11 mouse cellular contexts compared by ENCODE assay signal in genomic region chr13:24993160-24993559, GRCm38 (mm10). TPM values are rescaled to one million over a fixed set of nuclear protein-coding genes. Genes with fewer than 3 reads are reported as not detected.
DNase-seq lines count a peak whose midpoint lies in the region; ATAC-seq and TF ChIP-seq lines count a peak whose summit lies in the region.
"Had no signal": no experiment of that assay in that cellular context is flagged by ENCODE, and none has a peak within 500 bp of the region (broad histone marks: within the 10 kb centered on the region; RNA-seq: fewer than 3 reads in every experiment).

No protein-coding gene starts in this region.

- TF ChIP-seq CTCF in hindbrain, postnatal 0 days (IDR thresholded peaks at IDR 0.05; ENCODE audit: low read depth) = no peak
- TF ChIP-seq CTCF in lung, embryonic 14.5 days (IDR thresholded peaks at IDR 0.05; ENCODE audit: low read depth) = no peak
- no peak for TF ChIP-seq CTCF in liver, postnatal 0 days (IDR thresholded peaks at IDR 0.05; ENCODE audit: low read depth)

- H3K27ac ChIP-seq in hindbrain, postnatal 0 days = peak overlapping the region; percentile 20; the same call in 1 of the 2 replicates
- H3K27ac ChIP-seq in hindbrain, embryonic 12.5 days = no peak overlapping the region
- peak overlapping the region; percentile 2; the same call in 1 of the 2 replicates for H3K27ac ChIP-seq in lung, embryonic 14.5 days (ENCODE audit: low read depth)
- no peak overlapping the region for H3K27ac ChIP-seq in liver, postnatal 0 days (ENCODE audit: low read depth)

- no peak for TF ChIP-seq EP300 in liver, postnatal 0 days (IDR thresholded peaks at IDR 0.05; ENCODE audit: low read depth)

- H3K9ac ChIP-seq in hindbrain, postnatal 0 days (replicated peaks; ENCODE audit: low read length) = no peak overlapping the region
- no peak overlapping the region for H3K9ac ChIP-seq in hindbrain, embryonic 12.5 days
- no peak overlapping the region for H3K9ac ChIP-seq in lung, embryonic 14.5 days
- no peak overlapping the region for H3K9ac ChIP-seq in liver, postnatal 0 days (replicated peaks)

- H3K36me3 ChIP-seq in hindbrain, postnatal 0 days (ENCODE audit: insufficient read depth, low read length) = peaks cover 55% of the 10 kb centered on the region
- H3K36me3 ChIP-seq in hindbrain, embryonic 12.5 days = peaks cover 77% of the 10 kb centered on the region
- peaks cover 83% of the 10 kb centered on the region for H3K36me3 ChIP-seq in lung, embryonic 14.5 days (ENCODE audit: insufficient read depth)
- peaks cover 84% of the 10 kb centered on the region for H3K36me3 ChIP-seq in liver, postnatal 0 days (replicated peaks; ENCODE audit: insufficient read depth, low read length)

- no peak overlapping the region for H3K4me3 ChIP-seq in hindbrain, postnatal 0 days (ENCODE audit: low read length)
- H3K4me3 ChIP-seq in hindbrain, embryonic 12.5 days = no peak overlapping the region
- no peak overlapping the region for H3K4me3 ChIP-seq in lung, embryonic 14.5 days (ENCODE audit: low read depth, low read length)
- H3K4me3 ChIP-seq in liver, postnatal 0 days (ENCODE audit: low read depth, low read length) = no peak overlapping the region
- H3K4me3 ChIP-seq: erythroblast, embryonic 14.5 days had no signal

- no peak for ATAC-seq in hindbrain, postnatal 0 days
- ATAC-seq in hindbrain, embryonic 12.5 days (ENCODE audit: low FRiP score) = no peak
- peak; percentile 40; the same call in 1 of the 2 replicates for ATAC-seq in lung, embryonic 14.5 days (ENCODE audit: insufficient read depth)
- ATAC-seq in liver, postnatal 0 days = peak; percentile 26; the same call in 1 of the 2 replicates

- H3K27me3 ChIP-seq in hindbrain, postnatal 0 days (ENCODE audit: insufficient read depth, low read length) = no peaks in the 10 kb centered on the region
- H3K27me3 ChIP-seq in hindbrain, embryonic 12.5 days = no peaks in the 10 kb centered on the region
- H3K27me3 ChIP-seq in lung, embryonic 14.5 days (ENCODE audit: insufficient read depth, low read length) = no peaks in the 10 kb centered on the region
- no peaks in the 10 kb centered on the region for H3K27me3 ChIP-seq in liver, postnatal 0 days (ENCODE audit: insufficient read depth, low read length)

- DNase-seq in hindbrain, postnatal 0 days (ENCODE audit: low spot score) = peak; percentile 7
- DNase-seq in lung, embryonic 14.5 days = peak; percentile 30
- no peak for DNase-seq in lung, postnatal 14 days
- peak; percentile 24 for DNase-seq in embryo, embryonic 11 days
- DNase-seq in liver, postnatal 0 days = no peak
- DNase-seq in layer of hippocampus, adult 8-10 months (ENCODE audit: low spot score in 2 of 2) = no peak
- DNase-seq in left cerebral cortex, adult 18-20 months (ENCODE audit: low spot score in 2 of 2) = no peak
- DNase-seq: cerebellum, adult 9-10 months; right cerebral cortex, postnatal 14 days had no signal

- no peaks in the 10 kb centered on the region for H3K9me3 ChIP-seq in hindbrain, postnatal 0 days (ENCODE audit: low read length)
- no peaks in the 10 kb centered on the region for H3K9me3 ChIP-seq in hindbrain, embryonic 12.5 days (replicated peaks)
- no peaks in the 10 kb centered on the region for H3K9me3 ChIP-seq in lung, embryonic 14.5 days (ENCODE audit: low read depth, low read length)
- no peaks in the 10 kb centered on the region for H3K9me3 ChIP-seq in liver, postnatal 0 days (ENCODE audit: low read length)

- WGBS in hindbrain, postnatal 0 days = 21% methylated on average over 2 of the region's 2 CpGs
- WGBS in hindbrain, embryonic 12.5 days = 38% methylated on average over 2 of the region's 2 CpGs
- WGBS in lung, embryonic 14.5 days = 23% methylated on average over 2 of the region's 2 CpGs
- 55% methylated on average over 2 of the region's 2 CpGs for WGBS in liver, postnatal 0 days (ENCODE audit: insufficient replicate concordance)

- H3K4me1 ChIP-seq in hindbrain, postnatal 0 days (ENCODE audit: insufficient read depth, low read length) = no peaks in the 10 kb centered on the region
- H3K4me1 ChIP-seq in hindbrain, embryonic 12.5 days = no peaks in the 10 kb centered on the region
- H3K4me1 ChIP-seq in lung, embryonic 14.5 days (ENCODE audit: insufficient read depth) = no peaks in the 10 kb centered on the region
- H3K4me1 ChIP-seq in liver, postnatal 0 days (ENCODE audit: insufficient read depth) = no peaks in the 10 kb centered on the region

- H3K4me2 ChIP-seq in hindbrain, postnatal 0 days (ENCODE audit: low read depth, low read length) = no peak overlapping the region
- no peak overlapping the region for H3K4me2 ChIP-seq in hindbrain, embryonic 12.5 days (replicated peaks)
- no peak overlapping the region for H3K4me2 ChIP-seq in lung, embryonic 14.5 days
- no peak overlapping the region for H3K4me2 ChIP-seq in liver, postnatal 0 days (ENCODE audit: low read depth, low read length)

RNA-seq across cellular contexts. Expression of gene Mrs2, which starts 27.0 kb away (rescaled TPM):
- total RNA-seq in hindbrain, postnatal 0 days (2014; rRNA removed) = 19.1 and 27.2 TPM in 2 replicates
- 9.9 and 12.7 TPM in 2 replicates for polyA plus RNA-seq in hindbrain, postnatal 0 days (2015; fragmentation: Nextera tagmentation; extraction: Ambion mirVana)
- polyA plus RNA-seq in hindbrain, embryonic 12.5 days (2016; fragmentation: Nextera tagmentation; extraction: Ambion mirVana) = 26.1 and 31.9 TPM in 2 replicates
- 25.9 and 26.5 TPM in 2 replicates for polyA plus RNA-seq in lung, embryonic 14.5 days (2014; fragmentation: Nextera tagmentation; extraction: Ambion mirVana)
- polyA plus RNA-seq in liver, postnatal 0 days (2015; fragmentation: Nextera tagmentation; extraction: Ambion mirVana) = 5.1 and 6.3 TPM in 2 replicates
- total RNA-seq in layer of hippocampus, adult 8-10 months (2022) = 10 to 100 TPM; 47.9 to 75.3 (median 57.4) TPM
- 10 to 100 TPM; 48.5 to 54.1 TPM for total RNA-seq in left cerebral cortex, adult 18-20 months (2021)

RNA-seq across cellular contexts. Expression of gene Gpld1, which starts 50.2 kb away (rescaled TPM):
- 5.4 and 8.4 TPM in 2 replicates for total RNA-seq in hindbrain, postnatal 0 days (2014; rRNA removed)
- polyA plus RNA-seq in hindbrain, postnatal 0 days (2015; fragmentation: Nextera tagmentation; extraction: Ambion mirVana) = 3.0 and 3.3 TPM in 2 replicates
- 1.0 and 2.3 TPM in 2 replicates for polyA plus RNA-seq in hindbrain, embryonic 12.5 days (2016; fragmentation: Nextera tagmentation; extraction: Ambion mirVana)
- 1.4 and 1.6 TPM in 2 replicates for polyA plus RNA-seq in lung, embryonic 14.5 days (2014; fragmentation: Nextera tagmentation; extraction: Ambion mirVana)
- polyA plus RNA-seq in liver, postnatal 0 days (2015; fragmentation: Nextera tagmentation; extraction: Ambion mirVana) = 52.2 and 59.7 TPM in 2 replicates
- 10 to 100 TPM; 24.3 to 30.1 (median 27.6) TPM for total RNA-seq in layer of hippocampus, adult 8-10 months (2022)
- total RNA-seq in left cerebral cortex, adult 18-20 months (2021) = 10 to 100 TPM; 19.5 to 22.3 TPM
- polyA plus RNA-seq: erythroblast, embryonic 14.5 days had no signal

RNA-seq across cellular contexts. Expression of gene Aldh5a1, which starts 55.7 kb away (rescaled TPM):
- 46.3 and 53.9 TPM in 2 replicates for total RNA-seq in hindbrain, postnatal 0 days (2014; rRNA removed)
- polyA plus RNA-seq in hindbrain, postnatal 0 days (2015; fragmentation: Nextera tagmentation; extraction: Ambion mirVana) = 16.2 and 16.9 TPM in 2 replicates
- polyA plus RNA-seq in hindbrain, embryonic 12.5 days (2016; fragmentation: Nextera tagmentation; extraction: Ambion mirVana) = 8.9 and 9.3 TPM in 2 replicates
- polyA plus RNA-seq in lung, embryonic 14.5 days (2014; fragmentation: Nextera tagmentation; extraction: Ambion mirVana) = 8.5 and 9.4 TPM in 2 replicates
- 3.8 and 3.9 TPM in 2 replicates for polyA plus RNA-seq in liver, postnatal 0 days (2015; fragmentation: Nextera tagmentation; extraction: Ambion mirVana)
- total RNA-seq in layer of hippocampus, adult 8-10 months (2022) = 10 to 100 TPM; 59.8 to 71.7 (median 64.2) TPM
- 10 to 100 TPM; 59.0 to 60.6 TPM for total RNA-seq in left cerebral cortex, adult 18-20 months (2021)
- polyA plus RNA-seq: erythroblast, embryonic 14.5 days had no signal

Comparison
In these comparisons a context has a peak if more than half of its experiments do, and no peak if none do; other contexts are left out.
1. DNase-seq: peak in hindbrain, postnatal 0 days (single experiment), lung, embryonic 14.5 days (single experiment) and embryo, embryonic 11 days (single experiment); none in lung, postnatal 14 days (single experiment), liver, postnatal 0 days (single experiment), layer of hippocampus, adult 8-10 months (0 of 2) and left cerebral cortex, adult 18-20 months (0 of 2).
2. H3K27ac ChIP-seq: peak in hindbrain, postnatal 0 days (single experiment) and lung, embryonic 14.5 days (single experiment); none in hindbrain, embryonic 12.5 days (single experiment) and liver, postnatal 0 days (single experiment).
3. ATAC-seq: peak in lung, embryonic 14.5 days (single experiment) and liver, postnatal 0 days (single experiment); none in hindbrain, postnatal 0 days (single experiment) and hindbrain, embryonic 12.5 days (single experiment).
4. RNA of gene Gpld1, which starts 50.2 kb away (polyA plus RNA-seq): 52.2 to 59.7 TPM in liver, postnatal 0 days; 3.0 to 3.3 TPM in hindbrain, postnatal 0 days, 1.0 to 2.3 TPM in hindbrain, embryonic 12.5 days and 1.4 to 1.6 TPM in lung, embryonic 14.5 days; every median in the first group is over 10 times any median in the second.